Mouse (Mus musculus): ENCODE data around the gene Mpped2.

DNA sequence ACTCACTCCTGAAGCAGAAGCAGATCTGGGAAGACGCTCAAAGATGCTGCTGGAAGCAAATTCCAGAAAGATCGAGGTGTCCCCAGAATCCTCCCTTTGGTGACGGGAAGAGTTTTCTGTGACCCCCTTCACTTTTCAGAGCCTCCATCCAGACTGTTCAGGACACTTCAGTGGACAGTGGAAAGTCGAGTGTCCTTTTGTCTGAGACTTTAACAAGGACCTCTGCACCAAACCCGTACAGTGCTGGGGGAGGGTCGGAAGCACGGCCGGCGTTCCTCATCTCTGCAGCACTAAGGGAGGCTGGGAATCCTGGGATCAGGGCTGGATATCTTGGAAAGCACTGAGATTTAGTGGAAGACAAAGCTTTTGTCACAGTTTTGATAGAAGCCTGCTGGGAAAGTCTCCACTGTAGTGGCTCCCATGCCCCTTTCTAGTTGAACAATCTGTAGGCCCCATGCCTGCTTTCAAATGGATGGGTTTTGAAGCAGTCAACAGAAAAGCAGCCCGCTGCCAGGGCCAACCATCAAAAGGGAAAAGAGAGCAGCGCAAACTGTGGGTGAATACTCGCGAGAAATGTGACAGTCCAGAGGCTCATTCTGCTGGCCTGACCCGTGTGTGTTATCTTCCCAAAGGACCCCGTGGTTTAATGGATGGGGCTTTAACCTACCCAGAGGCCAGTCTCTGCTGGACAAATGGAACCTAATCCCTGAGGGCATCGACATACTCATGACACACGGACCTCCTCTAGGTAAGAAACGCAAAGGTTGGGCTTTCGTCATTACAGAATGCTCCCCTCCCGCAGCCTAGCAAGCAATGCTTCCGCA lies 168.0 kb downstream of the Mpped2 start:
- TF ChIP-seq POLR2A (IDR thresholded peaks at IDR 0.05; ENCODE audit: extremely low read depth, insufficient read depth, low read length) = no peak
- no peak for TF ChIP-seq CTCF (IDR thresholded peaks at IDR 0.05; ENCODE audit: extremely low read depth, insufficient read depth, low read length)

All from cortical plate, adult 2 months (tissue).